Mouse (Mus musculus) lung, embryonic 14.5 days (tissue): ENCODE measurements around the gene Kansl1. TPM values are rescaled to one million over a fixed set of nuclear protein-coding genes. Genes with fewer than 3 reads are reported as not detected.
"Not testable (repeated sequence)": the region's sequence is repeated elsewhere in the genome, so short reads cannot be mapped to it uniquely, and the experiment has no call there.

Source experiments
- ATAC-seq: fragments of 200-750 bp; cut with Nextera tagmentation; 2 replicates; pipeline ENCODE4 v1.8.0; 2017; ENCODE audit warnings: mild to moderate bottlenecking, moderate TSS enrichment, moderate library complexity; ENCODE audit not compliant: insufficient read depth
- DNase-seq: peaks from one replicate; pipeline ENCODE4 v3.0.0-alpha.2; 2015
- H3K27ac ChIP-seq: fragments of 300-500 bp; sonication (generic); 2 replicates; pipeline ENCODE4 v1.5.1; 2014; ENCODE audit warnings: low read depth, mild to moderate bottlenecking, moderate library complexity
- H3K27me3 ChIP-seq: fragments of 300-500 bp; sonication (generic); 2 replicates; pipeline ENCODE4 v1.6.1; 2014; ENCODE audit warnings: low read length, control low read depth; ENCODE audit not compliant: insufficient read depth
- H3K36me3 ChIP-seq: fragments of 300-500 bp; sonication (generic); 2 replicates; pipeline ENCODE4 v1.6.1; 2014; ENCODE audit warnings: control low read depth; ENCODE audit not compliant: insufficient read depth
- H3K4me1 ChIP-seq: fragments of 300-500 bp; sonication (generic); 2 replicates; pipeline ENCODE4 v1.6.1; 2014; ENCODE audit warnings: antibody characterized with exemption, control low read depth; ENCODE audit not compliant: insufficient read depth
- H3K4me2 ChIP-seq: fragments of 300-500 bp; sonication (generic); 2 replicates; pipeline ENCODE4 v1.6.1; 2014; ENCODE audit warnings: mild to moderate bottlenecking
- H3K4me3 ChIP-seq: fragments of 300-500 bp; sonication (generic); 2 replicates; pipeline ENCODE4 v1.5.1; 2014; ENCODE audit warnings: low read depth, low read length
- H3K9ac ChIP-seq: fragments of 300-500 bp; sonication (generic); 2 replicates; pipeline ENCODE4 v1.6.1; 2014
- H3K9me3 ChIP-seq: fragments of 300-500 bp; sonication (generic); 2 replicates; pipeline ENCODE4 v1.6.1; 2016; ENCODE audit warnings: low read depth, low read length, control low read depth
- CTCF ChIP-seq: IDR thresholded peaks from 2 replicates; pipeline ENCODE4 v1.5.1; 2016; ENCODE audit warnings: antibody characterized with exemption, low read depth
- WGBS: fragments of 180-500 bp; shearing (Covaris S2); extraction: QIAGEN DNeasy Blood & Tissue Kit; methylation state at CpG from one replicate; pipeline ENCODE4 v1.1.7; 2014; 5-methylcytosine and 5-hydroxymethylcytosine counted together
- polyA plus RNA-seq: library from polyadenylated mRNA; unstranded; fragments of >200 nt; fragmentation: Nextera tagmentation; extraction: Ambion mirVana; gene quantifications from 2 replicates; pipeline ENCODE4 v1.2.1, GENCODE M21; 2014

Gene Kansl1
- polyA plus RNA-seq, 1 experiment from 2014 or later, result 28.1 TPM

- H3K9ac ChIP-seq, H3K36me3 ChIP-seq, ATAC-seq, H3K27me3 ChIP-seq, H3K4me3 ChIP-seq, H3K27ac ChIP-seq, H3K9me3 ChIP-seq, H3K4me2 ChIP-seq, H3K4me1 ChIP-seq: not testable (repeated sequence)
- WGBS, result 52% methylated on average over 2 of the region's 2 CpGs
- TF ChIP-seq CTCF, result 0 out of 2 replicates have a peak, but pooled peaks have one; percentile 35
- peak; percentile 14 for DNase-seq
Measured at GRCm38 (mm10) chr11:104448499-104448898, 20.2 kb downstream of the Kansl1 start.

GRCm38 (mm10) chr11:104445538-104445937 lies 23.1 kb downstream of the Kansl1 start:
- Histone ChIP-seq H3K4me2 (no peak overlapping the region), H3K36me3 (no peaks in the 10 kb centered on the region), H3K9ac (no peak overlapping the region), H3K9me3 (no peaks in the 10 kb centered on the region), H3K4me3 (no peak overlapping the region), H3K27ac (no peak overlapping the region), H3K4me1 (no peaks in the 10 kb centered on the region), H3K27me3 (no peaks in the 10 kb centered on the region)
- 54% methylated on average over 2 of the region's 2 CpGs for WGBS
- no peak for TF ChIP-seq CTCF
- DNase-seq, result peak; percentile 28
- no peak for ATAC-seq

- H3K9ac ChIP-seq, result no peak overlapping the region
- ATAC-seq, result no peak
- no peak for TF ChIP-seq CTCF
- H3K27me3 ChIP-seq, result no peaks in the 10 kb centered on the region
- no peaks in the 10 kb centered on the region for H3K36me3 ChIP-seq
- no peaks in the 10 kb centered on the region for H3K4me1 ChIP-seq
- WGBS, result 89% methylated on average over 1 of the region's 1 CpGs
- no peak overlapping the region for H3K4me2 ChIP-seq
- H3K4me3 ChIP-seq, result no peak overlapping the region
- no peak overlapping the region for H3K27ac ChIP-seq
- no peaks in the 10 kb centered on the region for H3K9me3 ChIP-seq
- DNase-seq, result no peak
Measured at GRCm38 (mm10) chr11:104445044-104445443, 23.6 kb downstream of the Kansl1 start.

- Histone ChIP-seq H3K36me3 (no peaks in the 10 kb centered on the region), H3K4me3 (peak overlapping the region; percentile 83), H3K4me1 (no peaks in the 10 kb centered on the region), H3K9ac (peak overlapping the region; percentile 99), H3K9me3 (no peaks in the 10 kb centered on the region), H3K4me2 (peak overlapping the region; percentile 75), H3K27ac (peak overlapping the region; percentile 100; the same call in 1 of the 2 replicates), H3K27me3 (no peaks in the 10 kb centered on the region)
- no peak for ATAC-seq
- TF ChIP-seq CTCF, result no peak
- DNase-seq, result no peak
- whole genome bisulfite sequencing, result 32% methylated on average over 2 of the region's 2 CpGs
Measured at GRCm38 (mm10) chr11:104443359-104443758, 25.3 kb downstream of the Kansl1 start.

DNA sequence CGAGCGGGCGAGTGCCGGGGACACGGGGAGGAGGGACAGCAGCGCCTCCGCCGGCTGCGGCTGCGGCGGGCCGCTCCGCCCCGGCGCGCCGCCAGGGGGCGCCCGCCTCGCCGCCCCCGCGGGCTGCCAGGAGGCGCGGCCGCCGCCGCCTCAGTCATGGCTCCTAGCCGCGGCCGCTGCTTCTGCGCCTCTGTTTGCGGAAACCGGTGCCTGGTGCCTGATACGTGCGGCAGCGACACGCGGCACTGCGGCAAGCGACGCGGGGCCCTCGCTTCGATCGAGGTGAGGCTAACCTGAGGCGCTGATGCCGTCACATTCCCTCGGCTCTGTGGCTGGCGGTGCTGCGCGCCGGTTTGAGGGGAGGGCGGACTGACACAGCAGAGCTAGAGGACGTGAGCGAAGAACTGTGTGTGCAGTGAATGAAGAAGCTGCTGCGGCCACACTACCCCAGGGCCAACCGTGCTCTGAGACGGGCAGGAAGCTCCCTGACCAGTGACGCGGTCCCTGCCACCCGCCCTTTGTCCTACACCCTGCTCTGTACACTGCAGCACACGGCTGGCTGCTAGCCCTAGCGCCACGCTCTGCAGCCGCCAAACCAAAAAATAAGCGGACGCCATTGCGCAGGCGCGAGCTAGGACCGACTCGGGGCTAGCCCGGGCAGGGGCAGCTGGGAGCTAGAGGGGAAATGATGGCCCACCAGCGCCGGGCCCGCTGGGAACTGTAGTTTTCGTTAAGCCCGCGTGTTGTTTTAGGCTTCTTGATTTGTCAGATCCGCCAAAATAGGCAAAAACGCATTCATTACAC lies 26.1 kb downstream of the Kansl1 start:
- no peak for TF ChIP-seq CTCF
- H3K9ac ChIP-seq, result peak overlapping the region; percentile 99
- H3K4me3 ChIP-seq, result peak overlapping the region; percentile 83
- WGBS, result under 1% methylated on average over 75 of the region's 82 CpGs
- H3K36me3 ChIP-seq, result no peaks in the 10 kb centered on the region
- H3K4me2 ChIP-seq, result peak overlapping the region; percentile 75
- H3K9me3 ChIP-seq, result no peaks in the 10 kb centered on the region
- DNase-seq (peak; percentile 98), ATAC-seq (peak; percentile 97)
- peaks cover 5% of the 10 kb centered on the region; the same call in 1 of the 2 replicates for H3K4me1 ChIP-seq
- H3K27ac ChIP-seq, result peak overlapping the region; percentile 100
- no peaks in the 10 kb centered on the region for H3K27me3 ChIP-seq

DNA sequence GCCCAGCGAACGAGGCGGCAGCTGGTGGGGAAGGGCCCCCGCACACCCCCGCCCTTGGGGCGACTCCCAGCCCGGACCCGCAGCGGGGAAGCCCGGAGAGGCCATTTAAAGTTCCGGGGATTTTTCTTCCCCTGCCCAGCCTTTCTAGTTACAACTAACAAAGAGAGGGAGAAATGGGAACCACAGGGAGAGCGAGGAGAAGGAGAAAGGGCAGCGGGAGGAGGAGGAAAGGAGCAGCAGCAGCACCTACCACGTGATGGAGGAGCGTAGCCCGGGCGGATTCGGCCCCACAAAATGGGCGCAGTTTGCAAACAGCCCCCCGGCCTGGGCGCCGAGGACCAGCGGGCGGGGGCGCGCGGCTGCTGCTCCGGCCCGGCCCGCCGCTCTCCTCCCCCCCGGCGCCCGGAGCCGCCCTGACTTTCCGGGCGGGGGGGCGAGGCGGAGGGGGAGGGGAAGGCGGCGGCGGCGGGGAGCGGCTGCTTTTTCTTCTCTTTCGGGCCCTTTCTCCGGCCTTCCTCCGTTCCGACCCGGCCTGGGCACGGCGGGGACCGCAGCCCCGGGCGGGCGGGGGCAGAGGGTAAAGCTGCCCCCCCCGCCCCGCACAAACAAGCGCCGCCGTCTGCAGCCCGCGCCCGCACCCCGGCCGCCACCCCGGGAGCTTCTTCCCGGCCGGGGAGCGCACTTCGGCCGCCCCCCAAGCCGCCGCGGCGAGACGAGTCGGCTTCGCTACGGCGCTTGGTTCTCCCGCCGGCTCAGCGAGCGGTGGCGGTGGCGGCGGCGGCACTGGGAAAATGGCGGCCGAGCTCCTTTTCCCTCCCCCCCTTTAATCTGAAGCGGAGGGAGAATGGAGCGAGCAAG lies 27.0 kb downstream of the Kansl1 start:
- Histone ChIP-seq H3K27me3 (no peaks in the 10 kb centered on the region), H3K27ac (peak overlapping the region; percentile 100), H3K4me1 (peaks cover 5% of the 10 kb centered on the region; the same call in 1 of the 2 replicates), H3K9me3 (no peaks in the 10 kb centered on the region), H3K9ac (peak overlapping the region; percentile 99), H3K4me2 (peak overlapping the region; percentile 75), H3K4me3 (peak overlapping the region; percentile 83), H3K36me3 (no peaks in the 10 kb centered on the region)
- DNase-seq (peak; percentile 88), ATAC-seq (peak; percentile 63)
- WGBS, result under 1% methylated on average over 58 of the region's 92 CpGs
- TF ChIP-seq CTCF, result no peak
